Mouse (Mus musculus): ENCODE measurements at regions not wholly inside any gene's neighbourhood (a gene's known extent, or its start where the extent isn't known, plus 50 kb on each side); places are given as distances from the start of the nearest gene placed in this dataset.

DNA sequence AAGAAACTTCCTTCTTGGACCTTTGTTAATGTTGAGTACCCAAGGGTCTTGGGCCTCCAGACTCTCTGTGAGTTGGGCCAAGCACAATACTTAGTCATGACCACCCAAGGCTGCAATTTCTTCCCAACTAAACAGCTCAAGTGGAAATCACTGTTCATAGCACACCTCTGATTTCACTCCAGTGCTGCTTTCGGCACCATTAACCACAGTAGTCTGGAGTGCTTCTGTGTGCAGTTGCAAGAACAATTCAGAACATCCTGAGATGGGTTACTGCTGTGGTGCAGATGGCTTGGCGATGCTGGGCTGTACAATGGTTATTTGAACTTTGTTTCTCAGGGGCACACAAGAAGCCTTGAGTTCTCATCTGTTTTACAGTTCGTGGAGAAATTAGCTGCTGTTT is 556.5 kb upstream of the Mpdz start:
- 82% methylated on average over 3 of the region's 3 CpGs for WGBS
- no peak overlapping the region for H3K4me3 ChIP-seq (ENCODE audit: low read depth, low read length)

DNA sequence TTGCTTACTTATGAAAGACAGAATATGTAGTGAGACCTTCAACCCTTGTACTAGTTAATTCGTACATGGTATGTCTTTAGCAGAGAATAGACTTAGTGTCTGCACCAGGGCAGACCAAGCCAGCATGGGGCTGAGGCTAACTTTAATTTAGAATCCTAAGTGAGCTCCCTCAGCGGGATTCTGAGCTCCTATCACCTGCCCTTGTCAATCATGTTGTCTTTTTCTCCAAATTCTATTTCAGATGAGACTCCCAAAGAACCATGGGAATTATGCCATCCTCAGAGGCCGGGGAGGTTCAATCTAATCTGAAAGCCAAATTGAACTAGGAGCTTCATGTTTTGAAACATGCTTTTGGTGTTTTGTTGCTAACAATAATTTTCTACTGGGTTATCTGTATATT is 553.8 kb upstream of the Mpdz start:
- Histone ChIP-seq H3K9ac (replicated peaks; ENCODE audit: low read depth) (no peak overlapping the region), H3K4me1 (ENCODE audit: insufficient read depth, low read depth, low read length) (no peaks in the 10 kb centered on the region; the same call in 1 of the 2 replicates), H3K4me2 (replicated peaks; ENCODE audit: low read depth, low read length) (no peak overlapping the region), H3K27me3 (replicated peaks; ENCODE audit: insufficient read depth, low read length) (no peaks in the 10 kb centered on the region), H3K36me3 (ENCODE audit: insufficient read depth, low read length) (no peaks in the 10 kb centered on the region), H3K4me3 (ENCODE audit: low read depth, low read length) (no peak overlapping the region), H3K9me3 (ENCODE audit: low read length) (no peaks in the 10 kb centered on the region), H3K27ac (ENCODE audit: low read length) (no peak overlapping the region)
- WGBS, result 66% methylated on average over 3 of the region's 3 CpGs
- TF ChIP-seq CTCF (IDR thresholded peaks at IDR 0.05) (no peak), EP300 (IDR thresholded peaks at IDR 0.05) (no peak)
- DNase-seq (ENCODE audit: low spot score) (no peak), ATAC-seq (no peak)

More for the DNA sequence above, 556.5 kb upstream of the Mpdz start:
- Histone ChIP-seq H3K9ac (replicated peaks; ENCODE audit: low read depth) (no peak overlapping the region), H3K27ac (ENCODE audit: low read length) (no peak overlapping the region), H3K27me3 (replicated peaks; ENCODE audit: insufficient read depth, low read length) (no peaks in the 10 kb centered on the region), H3K36me3 (ENCODE audit: insufficient read depth, low read length) (no peaks in the 10 kb centered on the region), H3K9me3 (ENCODE audit: low read length) (no peaks in the 10 kb centered on the region), H3K4me1 (ENCODE audit: insufficient read depth, low read depth, low read length) (no peaks in the 10 kb centered on the region; the same call in 1 of the 2 replicates), H3K4me2 (replicated peaks; ENCODE audit: low read depth, low read length) (no peak overlapping the region)
- no peak for DNase-seq (ENCODE audit: low spot score)
- TF ChIP-seq CTCF (IDR thresholded peaks at IDR 0.05) (no peak), EP300 (IDR thresholded peaks at IDR 0.05) (no peak)
- ATAC-seq, result no peak

DNA sequence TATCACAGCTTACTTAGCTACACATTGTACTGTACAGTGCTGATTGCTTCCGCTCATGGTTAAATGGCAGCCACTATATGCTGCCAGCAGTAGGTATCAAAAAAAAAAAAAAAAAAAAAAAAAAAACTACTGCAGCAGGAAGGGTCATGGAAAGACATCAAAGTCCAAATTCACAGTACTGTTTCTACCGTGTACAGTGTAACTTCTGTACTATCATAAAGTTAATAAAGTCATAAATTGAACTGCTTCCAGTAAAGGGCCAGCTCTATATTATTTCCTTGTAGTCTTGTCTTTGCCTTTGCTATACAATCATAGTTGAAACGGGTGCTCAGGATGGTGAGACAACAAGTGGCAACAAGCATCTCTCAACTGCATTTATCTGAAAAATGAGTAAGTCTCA is 552.6 kb upstream of the Mpdz start:
- Histone ChIP-seq H3K9ac (replicated peaks; ENCODE audit: low read depth) (no peak overlapping the region), H3K36me3 (ENCODE audit: insufficient read depth, low read length) (no peaks in the 10 kb centered on the region), H3K27me3 (replicated peaks; ENCODE audit: insufficient read depth, low read length) (no peaks in the 10 kb centered on the region), H3K9me3 (ENCODE audit: low read length) (no peaks in the 10 kb centered on the region), H3K4me2 (replicated peaks; ENCODE audit: low read depth, low read length) (no peak overlapping the region), H3K4me1 (ENCODE audit: insufficient read depth, low read depth, low read length) (no peaks in the 10 kb centered on the region), H3K4me3 (ENCODE audit: low read depth, low read length) (no peak overlapping the region), H3K27ac (ENCODE audit: low read length) (no peak overlapping the region)
- WGBS, result 80% methylated on average over 3 of the region's 3 CpGs
- no peak for DNase-seq (ENCODE audit: low spot score)
- ATAC-seq, result no peak
- TF ChIP-seq EP300 (IDR thresholded peaks at IDR 0.05), result no peak

DNA sequence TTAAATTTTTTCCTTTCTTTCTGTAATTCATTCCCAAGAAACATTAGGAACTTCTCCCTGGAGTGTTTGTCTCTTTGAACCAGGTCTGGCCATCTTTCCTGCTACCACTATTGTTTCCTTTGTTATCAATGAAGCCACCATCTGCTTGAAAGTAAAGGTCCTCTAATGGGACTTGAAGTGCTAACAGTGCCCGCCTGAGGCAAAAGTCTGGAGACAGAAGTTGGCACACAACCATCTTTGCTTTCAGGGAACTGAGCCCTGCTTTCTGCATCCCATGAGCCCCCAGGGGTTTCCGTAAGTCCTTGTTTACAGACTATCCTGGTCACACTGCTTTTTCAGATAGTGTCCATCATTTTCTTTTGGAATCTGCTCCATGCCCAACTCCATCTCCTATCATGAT is 546.2 kb upstream of the Mpdz start:
- ATAC-seq, result no peak
- no peaks in the 10 kb centered on the region for H3K27me3 ChIP-seq (replicated peaks; ENCODE audit: insufficient read depth, low read length)
- no peak for TF ChIP-seq EP300 (IDR thresholded peaks at IDR 0.05)
- TF ChIP-seq CTCF (IDR thresholded peaks at IDR 0.05), result no peak
- no peak overlapping the region for H3K27ac ChIP-seq (ENCODE audit: low read length)
- H3K4me1 ChIP-seq (ENCODE audit: insufficient read depth, low read depth, low read length), result no peaks in the 10 kb centered on the region
- H3K36me3 ChIP-seq (ENCODE audit: insufficient read depth, low read length), result no peaks in the 10 kb centered on the region
- H3K4me2 ChIP-seq (replicated peaks; ENCODE audit: low read depth, low read length), result no peak overlapping the region
- H3K4me3 ChIP-seq (ENCODE audit: low read depth, low read length), result no peak overlapping the region
- no peak overlapping the region for H3K9ac ChIP-seq (replicated peaks; ENCODE audit: low read depth)
- no peak for DNase-seq (ENCODE audit: low spot score)
- WGBS, result 72% methylated on average over 2 of the region's 2 CpGs
- no peaks in the 10 kb centered on the region for H3K9me3 ChIP-seq (ENCODE audit: low read length)

DNA sequence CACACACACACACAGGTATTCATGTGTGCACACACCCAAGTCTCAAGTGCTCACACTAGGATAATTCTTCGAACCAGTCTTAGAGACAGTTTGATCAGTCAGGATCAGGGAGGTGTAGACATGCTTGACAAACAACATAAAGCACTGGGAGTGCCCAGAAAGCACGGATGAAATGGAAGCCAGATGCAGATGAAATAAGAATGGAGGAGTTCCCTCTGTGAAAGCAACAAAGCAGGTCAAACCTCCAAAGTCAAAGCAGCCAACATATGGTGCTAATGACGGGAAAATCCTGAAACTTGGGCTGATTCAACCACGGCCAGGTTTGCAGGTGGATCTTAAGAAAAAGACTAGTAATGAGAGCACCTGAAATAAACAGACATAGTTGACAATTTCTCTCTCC is 544.0 kb upstream of the Mpdz start:
- H3K27me3 ChIP-seq (replicated peaks; ENCODE audit: insufficient read depth, low read length), result no peaks in the 10 kb centered on the region
- H3K4me3 ChIP-seq (ENCODE audit: low read depth, low read length), result no peak overlapping the region
- no peak overlapping the region for H3K4me2 ChIP-seq (replicated peaks; ENCODE audit: low read depth, low read length)
- H3K36me3 ChIP-seq (ENCODE audit: insufficient read depth, low read length), result no peaks in the 10 kb centered on the region
- 65% methylated on average over 4 of the region's 4 CpGs for WGBS
- no peaks in the 10 kb centered on the region for H3K9me3 ChIP-seq (ENCODE audit: low read length)
- DNase-seq (ENCODE audit: low spot score), result no peak
- no peak for ATAC-seq
- H3K4me1 ChIP-seq (ENCODE audit: insufficient read depth, low read depth, low read length), result no peaks in the 10 kb centered on the region
- no peak overlapping the region for H3K27ac ChIP-seq (ENCODE audit: low read length)
- no peak for TF ChIP-seq CTCF (IDR thresholded peaks at IDR 0.05)
- TF ChIP-seq EP300 (IDR thresholded peaks at IDR 0.05), result no peak
- no peak overlapping the region for H3K9ac ChIP-seq (replicated peaks; ENCODE audit: low read depth)

DNA sequence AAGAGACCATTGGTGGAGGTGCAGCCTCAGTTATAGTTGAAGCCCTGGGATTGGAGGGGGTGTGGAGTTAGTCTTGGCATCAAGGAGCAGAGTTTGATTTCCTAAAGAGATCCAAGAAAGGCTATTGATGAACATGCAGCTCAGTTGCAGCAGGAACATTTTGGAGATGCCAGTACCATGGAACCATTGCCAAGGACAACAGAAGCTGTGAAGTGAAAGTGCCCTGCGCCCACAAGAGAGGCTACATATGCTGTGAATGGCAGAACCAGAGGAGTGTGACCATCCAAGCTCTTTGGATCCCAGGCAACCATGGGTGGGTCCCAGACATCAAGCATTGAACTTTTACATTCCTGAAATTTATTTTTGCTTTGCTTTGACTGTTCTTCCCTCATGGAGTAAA is 539.2 kb upstream of the Mpdz start:
- Histone ChIP-seq H3K9ac (replicated peaks; ENCODE audit: low read depth) (no peak overlapping the region), H3K36me3 (ENCODE audit: insufficient read depth, low read length) (no peaks in the 10 kb centered on the region), H3K27ac (ENCODE audit: low read length) (no peak overlapping the region), H3K27me3 (replicated peaks; ENCODE audit: insufficient read depth, low read length) (no peaks in the 10 kb centered on the region), H3K4me2 (replicated peaks; ENCODE audit: low read depth, low read length) (no peak overlapping the region), H3K9me3 (ENCODE audit: low read length) (no peaks in the 10 kb centered on the region), H3K4me1 (ENCODE audit: insufficient read depth, low read depth, low read length) (no peaks in the 10 kb centered on the region), H3K4me3 (ENCODE audit: low read depth, low read length) (no peak overlapping the region)
- TF ChIP-seq CTCF (IDR thresholded peaks at IDR 0.05) (no peak), EP300 (IDR thresholded peaks at IDR 0.05) (no peak)
- DNase-seq (ENCODE audit: low spot score) (no peak), ATAC-seq (no peak)
- 95% methylated on average over 1 of the region's 1 CpGs for WGBS

DNA sequence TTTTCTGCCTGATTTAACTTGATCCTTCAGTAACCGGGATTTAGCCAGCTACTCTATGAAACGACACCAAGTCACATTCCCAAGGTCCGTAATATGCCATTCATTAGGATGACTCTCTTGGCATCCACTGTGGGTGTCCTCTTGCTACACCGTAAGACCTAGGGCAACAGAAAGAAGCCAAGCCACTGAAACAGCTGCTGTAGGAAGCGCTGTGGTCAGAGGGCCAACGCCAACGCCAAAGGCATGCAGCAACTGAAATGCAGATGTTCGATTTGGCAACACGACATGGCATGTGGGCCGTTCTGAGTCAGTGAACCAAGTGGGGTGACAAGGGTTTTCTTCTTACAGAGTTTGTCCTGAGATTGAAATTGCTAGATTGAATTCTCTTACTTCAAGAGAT is 527.9 kb upstream of the Mpdz start:
- Histone ChIP-seq H3K9ac (replicated peaks; ENCODE audit: low read depth) (no peak overlapping the region), H3K4me3 (ENCODE audit: low read depth, low read length) (no peak overlapping the region), H3K4me1 (ENCODE audit: insufficient read depth, low read depth, low read length) (no peaks in the 10 kb centered on the region), H3K36me3 (ENCODE audit: insufficient read depth, low read length) (no peaks in the 10 kb centered on the region), H3K27me3 (replicated peaks; ENCODE audit: insufficient read depth, low read length) (no peaks in the 10 kb centered on the region), H3K4me2 (replicated peaks; ENCODE audit: low read depth, low read length) (no peak overlapping the region), H3K27ac (ENCODE audit: low read length) (no peak overlapping the region), H3K9me3 (ENCODE audit: low read length) (no peaks in the 10 kb centered on the region)
- DNase-seq (ENCODE audit: low spot score) (peak; percentile 48), ATAC-seq (peak; percentile 38)
- no peak for TF ChIP-seq EP300 (IDR thresholded peaks at IDR 0.05)
- WGBS, result 64% methylated on average over 10 of the region's 10 CpGs

Data from lung, postnatal 0 days (tissue).